Mouse (Mus musculus) 416B (cell line): ENCODE results near the gene Exoc4.

Source experiments
- DNase-seq: peaks from one replicate; pipeline ENCODE4 v3.0.0; 2011; ENCODE audit warnings: low read depth

Exoc4 gene

GRCm38 (mm10) chr6:33866901-33867580, 618.2 kb downstream of the Exoc4 start:
- DNase-seq: peak; percentile 51

GRCm38 (mm10) chr6:33869251-33869650, 620.4 kb downstream of the Exoc4 start:
- DNase-seq: peak; percentile 5

- DNase-seq: no peak
Measured at GRCm38 (mm10) chr6:33870468-33871142, 621.7 kb downstream of the Exoc4 start.

GRCm38 (mm10) chr6:33871286-33871685, 622.4 kb downstream of the Exoc4 start:
- no peak for DNase-seq

- DNase-seq: no peak
Measured at GRCm38 (mm10) chr6:33872192-33872591, 623.3 kb downstream of the Exoc4 start.

- DNase-seq: no peak
Measured at GRCm38 (mm10) chr6:33873000-33873399, 624.1 kb downstream of the Exoc4 start.

- no peak for DNase-seq
Measured at GRCm38 (mm10) chr6:33874291-33875014, 625.6 kb downstream of the Exoc4 start.

GRCm38 (mm10) chr6:33884141-33884683, 635.3 kb downstream of the Exoc4 start:
- DNase-seq: peak; percentile 11

- no peak for DNase-seq
Measured at GRCm38 (mm10) chr6:33886941-33887340, 638.1 kb downstream of the Exoc4 start.

- DNase-seq: no peak
Measured at GRCm38 (mm10) chr6:33890926-33891325, 642.0 kb downstream of the Exoc4 start.

- DNase-seq: no peak
Measured at GRCm38 (mm10) chr6:33892142-33892541, 643.3 kb downstream of the Exoc4 start.

GRCm38 (mm10) chr6:33899973-33900372, 651.1 kb downstream of the Exoc4 start:
- no peak for DNase-seq

GRCm38 (mm10) chr6:33900615-33901014, 651.7 kb downstream of the Exoc4 start:
- no peak for DNase-seq

GRCm38 (mm10) chr6:33905099-33905498, 656.2 kb downstream of the Exoc4 start:
- DNase-seq: no peak

GRCm38 (mm10) chr6:33910671-33911070, 661.8 kb downstream of the Exoc4 start:
- peak; percentile 65 for DNase-seq

- DNase-seq: no peak
Measured at GRCm38 (mm10) chr6:33913072-33913471, 664.2 kb downstream of the Exoc4 start.

GRCm38 (mm10) chr6:33913486-33913885, 664.6 kb downstream of the Exoc4 start:
- no peak for DNase-seq

- DNase-seq: no peak
Measured at GRCm38 (mm10) chr6:33913964-33914363, 665.1 kb downstream of the Exoc4 start.

- no peak for DNase-seq
Measured at GRCm38 (mm10) chr6:33923571-33923970, 674.7 kb downstream of the Exoc4 start.

- DNase-seq: no peak
Measured at GRCm38 (mm10) chr6:33924888-33925287, 676.0 kb downstream of the Exoc4 start.

GRCm38 (mm10) chr6:33929342-33930086, 680.6 kb downstream of the Exoc4 start:
- DNase-seq: peak; percentile 83
